Mouse (Mus musculus): Measurements from ENCODE around the gene Gm20388.

GRCm38 (mm10) chr8:120916831-120917435, 1006.3 kb downstream of the Gm20388 start:
- TF ChIP-seq POLR2A (IDR thresholded peaks at IDR 0.05; ENCODE audit: borderline replicate concordance, insufficient read depth, low read length) (no peak), CTCF (IDR thresholded peaks at IDR 0.05; ENCODE audit: borderline replicate concordance, insufficient read depth, low read depth, low read length) (no peak)
